Mouse (Mus musculus) liver, embryonic 11.5 days (tissue): ENCODE results near the gene Tmx2. TPM values are rescaled to one million over a fixed set of nuclear protein-coding genes. Genes with fewer than 3 reads are reported as not detected.

Experiments
- ATAC-seq: fragments of 200-750 bp; cut with Nextera tagmentation; replicated peaks from 2 replicates; pipeline ENCODE4 v1.8.0; 2017; ENCODE audit warnings: moderate number of reproducible peaks, mild to moderate bottlenecking, moderate TSS enrichment, moderate library complexity; ENCODE audit not compliant: low FRiP score
- DNase-seq: peaks from one replicate; pipeline ENCODE4 v3.0.0-alpha.2; 2017; ENCODE audit warnings: low spot score
- H3K27ac ChIP-seq: fragments of 300-500 bp; sonication (generic); 2 replicates; pipeline ENCODE4 v1.5.1; 2014; ENCODE audit warnings: mild to moderate bottlenecking, low read depth, low read length, control low read depth
- H3K27me3 ChIP-seq: fragments of 300-500 bp; sonication (generic); replicated peaks from 2 replicates; pipeline ENCODE4 v1.6.1; 2014; ENCODE audit warnings: low read length, mixed read lengths; ENCODE audit not compliant: control insufficient read depth, insufficient read depth
- H3K36me3 ChIP-seq: fragments of 300-500 bp; sonication (generic); 2 replicates; pipeline ENCODE4 v1.6.1; 2014; ENCODE audit warnings: mild to moderate bottlenecking, low read length, moderate library complexity, mixed read lengths; ENCODE audit not compliant: control insufficient read depth, insufficient read depth
- H3K4me1 ChIP-seq: fragments of 300-500 bp; sonication (generic); replicated peaks from 2 replicates; pipeline ENCODE4 v1.6.1; 2014; ENCODE audit warnings: low read length, mixed read lengths; ENCODE audit not compliant: control insufficient read depth, insufficient read depth
- H3K4me2 ChIP-seq: fragments of 300-500 bp; sonication (generic); 2 replicates; pipeline ENCODE4 v1.6.1; 2014; ENCODE audit warnings: mild to moderate bottlenecking, control low read depth, moderate library complexity
- H3K4me3 ChIP-seq: fragments of 300-500 bp; sonication (generic); 2 replicates; pipeline ENCODE4 v1.5.1; 2014; ENCODE audit warnings: low read depth, low read length, control low read depth
- H3K9ac ChIP-seq: fragments of 300-500 bp; sonication (generic); 2 replicates; pipeline ENCODE4 v1.6.1; 2014; ENCODE audit warnings: low read depth, low read length, control low read depth
- H3K9me3 ChIP-seq: fragments of 300-500 bp; sonication (generic); 2 replicates; pipeline ENCODE4 v1.6.1; 2016; ENCODE audit warnings: low read length, inconsistent platforms, mixed read lengths; ENCODE audit not compliant: control insufficient read depth
- whole genome bisulfite sequencing: fragments of 180-500 bp; shearing (Covaris S2); extraction: QIAGEN DNeasy Blood & Tissue Kit; methylation state at CpG from one replicate; pipeline ENCODE4 v1.1.7; 2014; 5-methylcytosine and 5-hydroxymethylcytosine counted together
- polyA plus RNA-seq: library from polyadenylated mRNA; unstranded; fragments of >200 nt; fragmentation: Nextera tagmentation; extraction: Ambion mirVana; gene quantifications from 2 replicates; pipeline ENCODE4 v1.2.1, GENCODE M21; 2014

The Tmx2 gene
- polyA plus RNA-seq, 1 experiment from 2014 or later, result 115 TPM

DNA sequence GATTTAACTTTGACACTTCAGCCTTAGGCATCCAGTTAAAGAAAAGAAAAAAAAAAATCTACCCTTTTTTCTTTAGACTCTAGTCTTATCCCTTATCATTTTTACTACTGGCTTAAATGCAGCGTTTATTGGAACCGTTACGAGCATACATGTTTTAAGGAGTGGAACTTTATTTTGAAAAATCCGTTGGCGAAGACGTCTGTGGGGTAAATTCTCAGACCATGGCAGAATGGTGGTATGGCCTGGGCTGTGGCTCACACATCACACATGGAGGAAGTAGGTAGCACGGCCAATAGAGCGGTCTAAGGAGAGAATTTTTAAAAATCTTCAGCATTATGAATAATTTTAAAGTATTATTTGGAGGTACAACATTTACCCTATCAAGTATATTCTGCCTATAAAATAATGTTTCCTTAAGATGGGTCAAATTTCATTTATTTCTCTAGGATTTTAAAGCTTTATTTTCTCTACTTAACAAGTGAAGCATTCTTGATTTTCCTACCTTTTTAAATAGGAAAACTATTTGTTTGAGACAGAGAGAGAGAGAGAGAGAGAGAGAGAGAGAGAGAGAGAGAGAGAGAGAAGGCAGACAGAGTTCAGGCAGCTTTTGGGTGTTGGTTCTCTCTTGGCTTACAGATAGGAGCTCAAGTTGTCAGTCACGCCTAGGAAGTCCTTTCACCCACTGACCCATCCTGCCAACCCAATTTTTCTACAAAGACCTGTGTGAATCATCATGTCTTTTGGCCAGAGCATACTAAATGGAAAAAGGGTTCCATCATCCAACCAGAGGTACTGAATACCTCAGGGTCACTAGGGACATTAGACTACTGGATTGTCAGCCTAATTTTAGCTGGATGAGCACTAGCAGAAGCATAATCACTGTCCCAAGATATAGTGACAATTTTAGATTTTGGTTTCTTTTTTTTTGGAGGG lies 37.7 kb upstream of the Tmx2 start:
- Histone ChIP-seq H3K36me3 (no peaks in the 10 kb centered on the region), H3K4me3 (peak overlapping the region; percentile 98), H3K27me3 (no peaks in the 10 kb centered on the region), H3K27ac (peak overlapping the region; percentile 99), H3K4me1 (peaks cover 21% of the 10 kb centered on the region), H3K9me3 (no peaks in the 10 kb centered on the region), H3K4me2 (peak overlapping the region; percentile 95), H3K9ac (peak overlapping the region; percentile 77)
- ATAC-seq, result no peak
- no peak for DNase-seq
- 23% methylated on average over 9 of the region's 9 CpGs for WGBS

DNA sequence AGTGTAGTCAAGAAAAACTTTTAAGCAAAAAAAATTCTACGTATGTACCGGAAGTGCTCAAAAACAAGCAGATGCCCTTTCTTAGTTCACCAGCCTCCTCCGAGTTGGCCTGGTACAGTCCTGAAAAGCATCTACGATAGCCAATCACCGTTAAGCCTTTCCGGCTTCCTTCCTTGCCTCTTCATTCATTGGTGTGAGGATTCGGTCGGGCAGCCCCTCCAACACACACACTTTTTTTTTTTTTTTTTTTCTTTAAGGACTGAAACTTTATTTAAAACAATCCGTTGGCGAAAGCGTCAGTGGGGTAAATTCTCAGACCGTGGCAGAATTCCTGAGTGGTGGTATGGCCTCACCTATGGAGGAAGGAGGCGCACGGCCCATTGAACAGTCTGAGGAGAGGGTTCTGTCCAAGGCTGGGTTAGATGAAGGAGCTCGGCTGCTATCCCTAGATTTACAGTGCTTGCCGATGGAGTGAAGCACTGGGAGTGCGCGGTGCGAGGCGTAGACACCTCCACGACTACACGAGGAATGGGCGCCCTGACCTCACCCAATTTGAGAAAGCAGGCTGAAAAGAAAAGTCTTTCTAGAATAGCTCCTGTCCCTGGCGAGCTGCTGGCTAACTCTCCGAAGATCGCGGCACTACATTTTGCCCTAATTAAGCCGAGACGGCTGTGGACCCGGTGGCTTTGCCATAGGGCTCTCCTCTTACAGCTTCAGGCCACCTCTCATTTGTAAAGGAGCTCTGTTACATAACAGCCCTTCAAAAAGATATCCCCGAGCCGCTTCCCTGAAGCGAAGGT lies 36.8 kb upstream of the Tmx2 start:
- Histone ChIP-seq H3K9me3 (no peaks in the 10 kb centered on the region), H3K27me3 (no peaks in the 10 kb centered on the region), H3K27ac (peak overlapping the region; percentile 99), H3K4me3 (peak overlapping the region; percentile 98), H3K4me1 (peaks cover 14% of the 10 kb centered on the region), H3K36me3 (peaks cover 2% of the 10 kb centered on the region; the same call in 1 of the 2 replicates), H3K9ac (peak overlapping the region; percentile 77), H3K4me2 (peak overlapping the region; percentile 95)
- ATAC-seq (peak; percentile 91), DNase-seq (peak; percentile 78)
- under 1% methylated on average over 33 of the region's 33 CpGs for whole genome bisulfite sequencing

DNA sequence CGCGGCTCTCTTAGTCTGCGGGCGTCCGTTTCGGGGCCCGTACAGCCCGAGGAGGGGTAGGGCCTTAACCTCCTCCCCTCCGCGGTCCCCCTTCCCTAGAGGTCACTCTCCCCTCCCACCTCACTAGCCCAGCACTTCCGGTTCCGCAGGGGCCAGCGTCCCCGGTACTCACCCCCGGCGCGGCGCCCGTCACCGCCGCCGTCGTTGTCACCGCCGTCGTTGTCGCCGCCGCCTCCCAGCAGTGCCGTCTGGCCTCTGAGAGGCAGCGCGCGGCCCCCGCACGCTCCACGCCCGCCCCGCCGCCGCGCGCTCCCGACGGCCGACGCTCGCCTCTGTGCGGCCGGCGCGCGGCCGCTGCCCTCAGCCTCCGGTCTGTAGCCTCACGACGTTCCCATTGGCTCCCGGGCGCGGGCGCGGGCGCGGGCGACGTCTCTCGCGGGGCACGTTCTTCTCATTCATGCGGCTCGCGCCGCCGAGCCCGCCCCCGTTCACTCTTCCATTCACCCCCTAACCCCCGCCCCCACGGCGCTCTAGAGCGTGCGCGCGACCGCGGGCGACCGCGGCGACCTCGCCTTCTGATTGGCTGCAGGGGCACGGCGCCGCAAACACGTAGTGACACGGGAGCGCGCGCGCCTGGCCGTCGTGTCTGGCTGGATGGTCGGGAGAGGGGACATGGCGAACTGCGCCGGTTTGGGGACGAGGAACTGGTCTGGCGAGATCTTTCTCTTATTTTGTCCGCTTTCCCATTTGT lies 36.0 kb upstream of the Tmx2 start, which contains the start of gene Zdhhc5:
Gene Zdhhc5 (minus strand): TSS at position 370 of the 751 bp plus-strand sequence.
- H3K4me1 ChIP-seq, result peaks cover 14% of the 10 kb centered on the region
- peaks cover 7% of the 10 kb centered on the region; the same call in 1 of the 2 replicates for H3K36me3 ChIP-seq
- H3K4me2 ChIP-seq, result peak within 1 kb of the TSS; percentile 95
- H3K27ac ChIP-seq, result peak within 1 kb of the TSS; percentile 99
- H3K27me3 ChIP-seq, result no peaks in the 10 kb centered on the region
- H3K9ac ChIP-seq, result peak within 1 kb of the TSS; percentile 93
- ATAC-seq (peak; percentile 90), DNase-seq (peak; percentile 99)
- peak within 1 kb of the TSS; percentile 98 for H3K4me3 ChIP-seq
- H3K9me3 ChIP-seq, result no peaks in the 10 kb centered on the region
- WGBS, result under 1% methylated on average over 107 of the region's 107 CpGs

DNA sequence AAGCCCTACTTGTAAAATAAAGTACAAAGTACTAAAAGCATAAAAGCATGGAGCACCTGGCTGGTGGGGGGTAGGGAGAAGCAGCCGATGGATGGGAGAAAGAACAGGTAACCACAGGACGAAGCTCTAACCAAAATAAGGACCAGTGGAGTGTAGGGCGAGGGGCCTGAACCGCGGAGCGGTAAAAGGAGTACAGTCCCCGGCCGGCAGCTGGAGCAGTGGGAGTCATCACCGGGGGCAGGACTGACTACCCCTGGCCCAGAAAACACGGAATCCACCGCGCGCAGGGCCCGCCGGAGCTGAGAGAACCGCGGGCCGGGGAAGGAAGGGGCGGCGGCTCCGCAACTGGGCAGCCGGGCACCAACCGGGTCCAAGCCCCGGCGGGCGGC lies 35.5 kb upstream of the Tmx2 start:
- ATAC-seq (no peak; the same call in 1 of the 2 replicates), DNase-seq (no peak)
- under 1% methylated on average over 26 of the region's 26 CpGs for WGBS
- Histone ChIP-seq H3K27ac (peak overlapping the region; percentile 99), H3K9ac (peak overlapping the region; percentile 93), H3K4me3 (peak overlapping the region; percentile 98), H3K27me3 (no peaks in the 10 kb centered on the region), H3K4me2 (peak overlapping the region; percentile 69), H3K4me1 (peaks cover 14% of the 10 kb centered on the region), H3K36me3 (peaks cover 10% of the 10 kb centered on the region; the same call in 1 of the 2 replicates), H3K9me3 (no peaks in the 10 kb centered on the region)

DNA sequence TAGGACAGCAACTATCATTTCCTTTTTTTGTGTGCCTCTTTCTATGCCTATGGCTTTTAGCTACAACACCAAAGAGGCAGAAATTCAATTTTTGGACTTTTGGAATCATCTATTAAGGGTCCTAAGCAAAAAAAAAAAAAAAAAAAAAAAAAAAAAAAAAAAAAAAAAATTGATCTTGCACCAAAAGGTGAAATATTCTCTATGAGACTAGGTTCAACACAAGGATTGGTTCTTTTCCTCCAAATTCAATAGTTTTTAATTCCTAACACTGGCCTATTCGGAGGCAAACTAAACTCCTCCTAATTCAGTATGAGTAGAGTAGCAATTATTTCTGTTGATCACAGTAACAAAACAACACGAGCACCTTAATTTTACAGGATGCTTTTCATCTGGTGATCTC lies 33.0 kb upstream of the Tmx2 start:
- no peak overlapping the region for H3K4me2 ChIP-seq
- H3K9ac ChIP-seq, result no peak overlapping the region
- no peak for DNase-seq
- peaks cover 15% of the 10 kb centered on the region; the same call in 1 of the 2 replicates for H3K36me3 ChIP-seq
- H3K4me3 ChIP-seq, result no peak overlapping the region
- H3K9me3 ChIP-seq, result no peaks in the 10 kb centered on the region
- ATAC-seq, result no peak
- H3K27ac ChIP-seq, result no peak overlapping the region
- 89% methylated on average over 2 of the region's 2 CpGs for WGBS
- no peaks in the 10 kb centered on the region for H3K27me3 ChIP-seq
- H3K4me1 ChIP-seq, result peaks cover 11% of the 10 kb centered on the region

DNA sequence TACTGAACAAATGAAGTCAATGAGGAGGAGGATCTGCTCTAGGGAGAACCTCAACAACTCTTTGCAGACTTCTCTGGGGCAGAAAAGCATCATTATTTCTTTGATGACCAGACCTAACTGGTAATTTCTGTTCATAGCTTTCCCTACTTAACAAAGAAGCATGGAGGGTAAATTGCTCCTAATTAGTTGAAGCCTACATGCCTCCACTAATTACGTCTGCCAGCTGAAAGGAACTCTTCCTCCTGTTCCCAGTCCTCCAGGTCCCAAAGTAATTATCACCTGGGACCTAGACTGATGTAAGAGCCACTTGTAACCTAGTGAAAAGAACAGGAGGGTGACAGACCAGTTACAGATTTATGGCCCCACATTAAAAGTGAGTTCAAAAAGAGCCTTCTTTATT lies 28.6 kb upstream of the Tmx2 start:
- Histone ChIP-seq H3K4me3 (no peak overlapping the region), H3K4me2 (no peak overlapping the region), H3K36me3 (peaks cover 18% of the 10 kb centered on the region; the same call in 1 of the 2 replicates), H3K4me1 (peaks cover 9% of the 10 kb centered on the region), H3K9ac (no peak overlapping the region), H3K27ac (no peak overlapping the region), H3K9me3 (no peaks in the 10 kb centered on the region), H3K27me3 (no peaks in the 10 kb centered on the region)
- DNase-seq (no peak), ATAC-seq (no peak)
- WGBS, result 71% methylated on average over 1 of the region's 1 CpGs

DNA sequence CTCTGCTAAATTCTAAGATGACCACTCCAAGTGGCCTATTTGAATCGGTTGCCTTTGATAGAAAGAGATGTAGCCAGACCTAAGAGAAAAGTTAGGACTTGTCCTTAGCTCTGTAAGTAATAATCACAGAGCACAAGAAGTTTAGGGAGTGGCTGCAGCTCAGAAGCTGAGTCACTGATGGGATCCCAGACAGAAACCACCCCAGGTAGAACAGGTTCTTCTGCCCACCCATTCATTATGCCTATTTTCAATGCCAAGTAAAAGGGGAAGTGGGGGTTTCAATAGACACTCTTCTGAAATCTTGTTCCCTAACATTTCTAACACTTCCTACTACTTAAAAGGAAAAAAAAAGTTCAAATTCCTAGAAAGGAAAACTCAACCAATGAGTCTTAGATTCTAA lies 26.4 kb upstream of the Tmx2 start:
- ATAC-seq (no peak), DNase-seq (no peak)
- H3K9ac ChIP-seq, result no peak overlapping the region
- H3K4me3 ChIP-seq, result no peak overlapping the region
- no peak overlapping the region for H3K27ac ChIP-seq
- H3K4me2 ChIP-seq, result no peak overlapping the region
- no peaks in the 10 kb centered on the region for H3K27me3 ChIP-seq
- peaks cover 13% of the 10 kb centered on the region; the same call in 1 of the 2 replicates for H3K36me3 ChIP-seq
- WGBS, result 72% methylated on average over 1 of the region's 1 CpGs
- H3K4me1 ChIP-seq, result peaks cover 9% of the 10 kb centered on the region
- H3K9me3 ChIP-seq, result no peaks in the 10 kb centered on the region

DNA sequence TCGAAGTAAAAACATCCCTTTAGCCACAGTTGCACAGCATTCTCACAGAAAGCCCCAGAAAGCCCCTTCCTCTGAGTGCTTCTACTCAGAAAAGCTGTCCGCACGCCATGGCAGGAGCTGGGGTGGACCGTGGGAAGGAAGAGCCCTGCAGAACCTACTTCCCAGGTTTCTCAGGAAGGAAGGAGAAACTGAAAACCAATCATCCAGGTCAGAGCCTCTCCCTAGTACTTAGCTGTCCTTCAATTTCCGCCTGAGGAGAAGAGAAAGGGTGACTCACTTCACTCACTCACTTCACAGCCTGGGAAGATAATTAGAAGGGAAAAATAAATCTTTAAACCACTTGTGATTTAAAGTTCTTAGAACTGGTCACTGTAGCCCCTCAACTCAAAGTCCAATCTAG lies 25.4 kb upstream of the Tmx2 start:
- Histone ChIP-seq H3K27me3 (no peaks in the 10 kb centered on the region), H3K4me2 (no peak overlapping the region), H3K27ac (no peak overlapping the region), H3K4me1 (peaks cover 9% of the 10 kb centered on the region), H3K4me3 (no peak overlapping the region), H3K36me3 (peaks cover 8% of the 10 kb centered on the region; the same call in 1 of the 2 replicates), H3K9me3 (no peaks in the 10 kb centered on the region), H3K9ac (no peak overlapping the region)
- ATAC-seq (no peak), DNase-seq (no peak)
- 69% methylated on average over 5 of the region's 5 CpGs for WGBS
